Mouse (Mus musculus) lung, postnatal 4 days (tissue): Measurements from ENCODE around the gene Eif3b.

Experiments
- DNase-seq, 2 experiments: peaks; one replicate each; pipeline ENCODE4 v3.0.0; 2021

The Eif3b gene

DNA sequence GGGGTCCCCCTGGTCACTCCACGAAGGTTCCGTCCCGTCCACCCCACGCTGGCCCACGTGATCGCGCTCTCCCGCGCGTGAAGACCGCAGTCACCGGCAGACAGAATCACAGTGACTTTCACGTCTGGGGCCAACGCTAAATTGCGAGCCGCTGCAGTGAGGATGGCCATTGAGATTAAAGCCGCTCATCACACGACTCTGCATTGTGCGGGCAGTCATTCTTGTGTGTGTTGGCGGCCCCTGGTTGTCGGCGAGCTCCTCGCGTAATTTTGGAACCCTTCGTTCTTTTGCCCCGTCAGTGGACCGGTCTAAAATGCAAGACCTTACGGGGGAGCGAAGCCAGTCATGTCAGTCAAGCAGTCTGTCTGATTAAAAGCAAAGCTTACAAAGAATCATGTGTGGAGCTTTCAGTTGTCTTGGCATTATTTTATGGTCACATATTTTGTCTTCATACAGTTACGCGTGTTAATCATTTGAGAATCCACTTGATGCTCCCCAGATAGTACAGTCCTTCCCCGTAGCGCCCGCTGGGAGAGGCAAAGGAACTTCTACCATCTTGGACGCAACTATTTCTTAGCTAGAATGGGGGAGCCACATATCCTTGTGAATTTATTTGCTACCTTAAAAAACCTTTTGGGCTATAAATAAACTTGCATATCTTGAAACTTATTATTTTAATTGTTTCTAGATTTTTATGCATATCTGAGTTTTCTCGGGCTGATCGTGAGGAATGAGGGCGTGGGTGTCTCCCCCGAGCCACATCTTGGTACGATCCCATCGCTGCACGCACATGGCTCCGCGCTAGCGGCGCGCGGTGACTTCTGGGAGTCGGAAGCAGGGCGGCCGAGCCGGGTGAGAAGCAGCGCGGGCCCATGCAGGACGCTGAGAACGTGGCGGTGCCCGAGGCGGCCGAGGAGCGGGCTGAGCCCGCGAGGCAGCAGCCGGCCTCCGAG, at the start of gene Eif3b:
Eif3b (plus strand) TSS at position 840 of the 953 bp plus-strand sequence.
- peak; percentile 90 to 93 for DNase-seq

DNA sequence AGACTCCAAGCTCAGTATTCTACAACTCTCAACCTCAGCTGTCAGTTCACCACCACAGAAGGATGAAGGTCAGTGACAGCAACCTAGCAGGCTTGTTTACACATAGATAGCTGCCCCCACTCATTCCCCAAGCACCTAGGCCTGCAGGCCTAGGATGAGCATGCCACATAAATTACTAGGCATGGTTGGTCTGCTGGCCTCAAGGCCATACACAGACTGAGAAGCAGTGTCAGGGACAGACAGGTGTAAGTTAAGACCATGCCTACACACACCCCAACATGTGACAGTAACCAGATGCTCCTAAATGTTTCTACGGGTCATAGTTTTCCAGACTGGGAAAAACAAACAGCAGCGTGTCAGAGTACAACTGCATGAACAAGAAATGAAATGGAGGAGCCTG, 49.7 kb upstream of the Eif3b start:
- DNase-seq, result no peak

DNA sequence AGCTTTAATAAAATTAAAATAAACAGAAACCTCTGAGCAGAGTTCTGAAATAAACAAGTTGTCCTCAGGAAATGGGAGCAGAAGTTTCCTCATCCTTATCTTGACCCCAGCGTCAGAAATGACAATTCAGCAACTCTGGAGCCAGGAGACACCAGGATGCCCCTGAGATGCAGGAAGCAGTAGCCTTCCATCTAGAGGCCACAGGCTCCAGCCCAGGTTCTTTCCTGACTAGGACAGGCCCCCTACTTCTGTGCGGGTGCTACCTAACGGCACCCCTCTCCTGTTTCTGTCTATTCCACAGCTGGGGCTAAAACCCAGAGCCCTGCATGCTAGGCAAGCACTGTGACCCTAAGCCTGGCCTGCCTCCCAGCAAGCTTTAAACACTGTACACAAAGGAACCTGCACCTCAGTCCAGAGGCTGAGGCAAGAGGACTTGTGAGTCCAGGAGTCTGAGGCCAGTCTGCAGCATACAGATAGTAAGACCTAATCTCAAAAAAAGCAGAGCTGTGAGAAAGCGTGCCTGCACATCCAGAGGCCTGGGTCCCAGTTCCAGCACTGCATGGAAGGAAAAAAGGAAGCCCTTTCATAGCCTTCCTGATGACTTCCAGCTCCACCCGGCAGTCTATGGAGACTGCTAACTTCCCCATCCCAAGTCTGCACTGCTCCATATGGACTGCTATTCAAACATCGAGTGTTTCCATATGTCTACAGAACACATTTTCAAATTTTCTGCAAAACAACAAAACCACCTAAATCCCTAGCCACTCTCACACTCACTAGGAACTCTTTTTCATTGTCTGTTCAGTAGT, 48.5 kb upstream of the Eif3b start:
- peak; percentile 17 to 46 for DNase-seq

DNA sequence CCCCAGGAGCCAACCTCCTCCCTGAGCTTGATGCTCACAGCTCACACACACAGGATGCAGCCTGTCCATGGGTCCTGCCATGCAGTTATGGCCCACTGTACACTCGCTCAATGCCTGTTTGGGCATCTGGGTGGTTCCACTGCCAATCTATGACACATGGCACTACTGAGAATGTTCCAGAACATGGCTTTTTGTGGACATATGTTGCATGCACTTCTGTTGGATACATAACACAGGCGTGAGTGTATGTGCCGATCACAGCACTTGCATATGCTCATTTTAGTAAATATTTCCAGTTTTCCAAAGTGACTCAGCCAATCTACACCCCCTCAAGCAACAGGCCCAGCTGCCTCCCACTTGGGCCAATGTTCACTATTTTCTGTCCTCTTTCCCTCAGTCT, 47.5 kb upstream of the Eif3b start:
- no peak for DNase-seq

DNA sequence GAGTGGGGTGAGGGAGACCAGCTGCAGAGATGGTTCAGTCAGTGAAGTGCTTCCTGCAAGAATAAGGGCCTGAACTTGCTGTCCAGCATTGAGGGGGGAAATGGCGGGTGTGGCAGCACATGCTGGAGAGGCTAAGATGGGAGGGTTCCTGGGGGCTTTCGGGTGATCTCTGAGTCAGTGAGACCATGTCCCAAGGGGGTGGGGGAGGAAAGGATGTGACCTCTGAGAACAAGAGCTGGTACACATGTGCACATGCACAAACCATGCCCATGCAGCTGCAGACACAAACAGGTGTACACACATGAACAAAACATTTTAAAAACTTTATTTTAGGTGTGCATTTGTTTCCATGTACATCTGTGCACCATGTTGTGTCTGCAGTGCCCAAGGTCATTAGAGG, 45.4 kb upstream of the Eif3b start:
- DNase-seq, result no peak

- no peak for DNase-seq
Measured at GRCm38 (mm10) chr5:140374226-140374625, 44.9 kb upstream of the Eif3b start.

- no peak for DNase-seq
Measured at GRCm38 (mm10) chr5:140375249-140375829, 43.8 kb upstream of the Eif3b start.

- no peak for DNase-seq
Measured at GRCm38 (mm10) chr5:140378121-140378853, 40.8 kb upstream of the Eif3b start.

- DNase-seq, result peak; percentile 23 to 30
Measured at GRCm38 (mm10) chr5:140379299-140379698, 39.8 kb upstream of the Eif3b start.

- DNase-seq, result no peak
Measured at GRCm38 (mm10) chr5:140381156-140381555, 38.0 kb upstream of the Eif3b start.

DNA sequence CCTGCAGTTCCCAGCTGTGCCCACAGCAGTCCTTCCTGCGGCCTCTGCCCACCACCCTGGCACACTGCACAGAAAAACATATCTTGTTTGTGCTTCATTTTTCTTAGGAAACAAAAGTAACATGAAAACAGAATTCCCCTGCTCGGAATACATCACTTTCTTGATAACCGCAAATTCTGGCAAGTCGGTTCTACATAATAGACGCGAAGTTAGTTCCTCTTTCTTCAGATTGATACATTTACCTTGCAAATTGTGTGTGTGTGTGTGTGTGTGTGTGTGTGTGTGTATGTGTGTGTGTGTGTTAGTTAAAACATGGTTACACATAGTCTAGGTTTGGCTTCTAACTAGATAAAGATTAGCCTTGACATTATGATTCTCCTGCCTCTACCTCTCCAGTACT, 36.4 kb upstream of the Eif3b start:
- no peak for DNase-seq

- peak; percentile 26 to 42 for DNase-seq
Measured at GRCm38 (mm10) chr5:140383559-140383958, 35.6 kb upstream of the Eif3b start.

GRCm38 (mm10) chr5:140384462-140384861, 34.7 kb upstream of the Eif3b start:
- no peak for DNase-seq

- no peak for DNase-seq
Measured at GRCm38 (mm10) chr5:140387236-140387635, 31.9 kb upstream of the Eif3b start.

GRCm38 (mm10) chr5:140387816-140388510, 31.2 kb upstream of the Eif3b start:
- no peak for DNase-seq

GRCm38 (mm10) chr5:140388588-140389576, 30.2 kb upstream of the Eif3b start, which contains the start of gene Snx8:
Gene Snx8 (minus strand): TSS chr5:140389262.
- peak; percentile 98 for DNase-seq

GRCm38 (mm10) chr5:140389647-140390046, 29.5 kb upstream of the Eif3b start:
- DNase-seq, result no peak

DNA sequence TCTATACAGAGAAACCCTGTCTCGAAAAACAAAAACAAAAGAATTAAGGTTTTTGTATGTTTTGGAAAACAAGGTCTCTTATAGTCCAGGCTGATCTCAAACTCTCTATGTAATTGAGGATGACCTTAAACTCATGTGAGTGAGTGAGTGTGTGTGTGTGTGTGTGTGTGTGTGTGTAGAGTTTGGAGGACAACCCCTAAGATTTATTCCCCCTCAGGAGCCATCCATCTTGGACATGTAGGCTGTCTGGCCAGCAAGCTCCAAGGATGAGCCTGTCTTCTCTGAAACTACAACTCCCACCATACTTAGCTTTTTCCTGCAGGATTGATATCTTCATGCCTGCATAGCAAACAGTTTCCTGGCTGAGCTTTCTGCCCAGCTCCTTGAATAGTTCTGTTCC, 27.7 kb upstream of the Eif3b start:
- no peak for DNase-seq

- DNase-seq, result no peak
Measured at GRCm38 (mm10) chr5:140391981-140392380, 27.1 kb upstream of the Eif3b start.

- DNase-seq, result no peak
Measured at GRCm38 (mm10) chr5:140392701-140393100, 26.4 kb upstream of the Eif3b start.
